Mouse (Mus musculus): ENCODE data around the gene Sae1.

GRCm38 (mm10) chr7:16398387-16399050 lies 10.9 kb upstream of the Sae1 start:
- TF ChIP-seq CTCF (IDR thresholded peaks at IDR 0.05; ENCODE audit: extremely low read depth, insufficient read depth, low read length), result no peak
- TF ChIP-seq POLR2A (IDR thresholded peaks at IDR 0.05; ENCODE audit: extremely low read depth, insufficient read depth, low read length), result no peak

All from cortical plate, adult 2 months (tissue).